Mouse (Mus musculus) hindbrain, postnatal 0 days (tissue): Measurements from ENCODE around the gene Klf17. TPM values are rescaled to one million over a fixed set of nuclear protein-coding genes. Genes with fewer than 3 reads are reported as not detected.

Source experiments
- ATAC-seq: fragments of 200-750 bp; cut with Nextera tagmentation; 2 replicates; pipeline ENCODE4 v1.8.0; 2017; ENCODE audit warnings: mild to moderate bottlenecking, moderate TSS enrichment, moderate library complexity
- DNase-seq: peaks from one replicate; pipeline ENCODE4 v3.0.0-alpha.2; 2015; ENCODE audit warnings: low spot score
- H3K27ac ChIP-seq: fragments of 300-500 bp; sonication (generic); 2 replicates; pipeline ENCODE4 v1.5.1; 2014; ENCODE audit warnings: mild to moderate bottlenecking
- H3K27me3 ChIP-seq: fragments of 300-500 bp; sonication (generic); 2 replicates; pipeline ENCODE4 v1.6.1; 2014; ENCODE audit warnings: low read length, mixed read lengths; ENCODE audit not compliant: insufficient read depth
- H3K36me3 ChIP-seq: fragments of 300-500 bp; sonication (generic); 2 replicates; pipeline ENCODE4 v1.6.1; 2014; ENCODE audit warnings: low read length, mixed read lengths; ENCODE audit not compliant: insufficient read depth
- H3K4me1 ChIP-seq: fragments of 300-500 bp; sonication (generic); 2 replicates; pipeline ENCODE4 v1.6.1; 2014; ENCODE audit warnings: antibody characterized with exemption, low read length, mixed read lengths; ENCODE audit not compliant: insufficient read depth
- H3K4me2 ChIP-seq: fragments of 300-500 bp; sonication (generic); 2 replicates; pipeline ENCODE4 v1.6.1; 2014; ENCODE audit warnings: low read depth, mild to moderate bottlenecking, low read length, moderate library complexity, mixed read lengths
- H3K4me3 ChIP-seq: fragments of 300-500 bp; sonication (generic); 2 replicates; pipeline ENCODE4 v1.5.1; 2014; ENCODE audit warnings: low read length
- H3K9ac ChIP-seq: fragments of 300-500 bp; sonication (generic); replicated peaks from 2 replicates; pipeline ENCODE4 v1.6.1; 2014; ENCODE audit warnings: mild to moderate bottlenecking, low read length, moderate library complexity, mixed read lengths
- H3K9me3 ChIP-seq: fragments of 300-500 bp; sonication (generic); 2 replicates; pipeline ENCODE4 v1.6.1; 2016; ENCODE audit warnings: low read length, mixed read lengths
- CTCF ChIP-seq: IDR thresholded peaks from 2 replicates; pipeline ENCODE4 v1.5.1; 2016; ENCODE audit warnings: antibody characterized with exemption, control low read depth, low read depth
- WGBS: fragments of 180-500 bp; shearing (Covaris S2); extraction: QIAGEN DNeasy Blood & Tissue Kit; methylation state at CpG from one replicate; pipeline ENCODE4 v1.1.7; 2014; 5-methylcytosine and 5-hydroxymethylcytosine counted together
- polyA plus RNA-seq: library from polyadenylated mRNA; unstranded; fragments of >200 nt; fragmentation: Nextera tagmentation; extraction: Ambion mirVana; gene quantifications from 2 replicates; pipeline ENCODE4 v1.2.1, GENCODE M21; 2015
- total RNA-seq: library from RNA; depleted of rRNA; stranded (reverse); fragments of >200 nt; gene quantifications from 2 replicates; pipeline ENCODE4 v1.2.3, GENCODE M21; 2014; rRNA removed

Klf17 gene
- total RNA-seq: not detected in 2 replicates
- polyA plus RNA-seq: not detected in 2 replicates

GRCm38 (mm10) chr4:117765416-117765815, at the start of gene Klf17:
Gene Klf17, minus strand, starts transcription at chr4:117765648.
- Histone ChIP-seq H3K27me3 (no peaks in the 10 kb centered on the region), H3K27ac (no peak within 1 kb of the TSS), H3K9ac (no peak within 1 kb of the TSS), H3K4me1 (no peaks in the 10 kb centered on the region), H3K9me3 (no peaks in the 10 kb centered on the region), H3K36me3 (no peaks in the 10 kb centered on the region), H3K4me3 (no peak within 1 kb of the TSS), H3K4me2 (no peak within 1 kb of the TSS)
- no peak for TF ChIP-seq CTCF
- WGBS: 75% methylated on average over 11 of the region's 12 CpGs
- ATAC-seq (no peak), DNase-seq (no peak)

GRCm38 (mm10) chr4:117814333-117814732, 48.9 kb upstream of the Klf17 start:
- no peak for DNase-seq
- 26% methylated on average over 4 of the region's 4 CpGs for WGBS
- Histone ChIP-seq H3K4me3 (no peak overlapping the region), H3K4me2 (no peak overlapping the region), H3K36me3 (no peaks in the 10 kb centered on the region), H3K27ac (no peak overlapping the region), H3K9me3 (no peaks in the 10 kb centered on the region), H3K4me1 (no peaks in the 10 kb centered on the region), H3K9ac (no peak overlapping the region), H3K27me3 (no peaks in the 10 kb centered on the region)
- TF ChIP-seq CTCF: no peak
- no peak for ATAC-seq

GRCm38 (mm10) chr4:117813591-117814192, 48.2 kb upstream of the Klf17 start:
- no peak overlapping the region for H3K9ac ChIP-seq
- H3K4me3 ChIP-seq: no peak overlapping the region
- no peak for DNase-seq
- no peaks in the 10 kb centered on the region for H3K4me1 ChIP-seq
- ATAC-seq: no peak
- 71% methylated on average over 9 of the region's 9 CpGs for WGBS
- no peaks in the 10 kb centered on the region for H3K27me3 ChIP-seq
- no peaks in the 10 kb centered on the region for H3K9me3 ChIP-seq
- no peak overlapping the region for H3K4me2 ChIP-seq
- no peak for TF ChIP-seq CTCF
- H3K36me3 ChIP-seq: no peaks in the 10 kb centered on the region
- H3K27ac ChIP-seq: no peak overlapping the region

GRCm38 (mm10) chr4:117810933-117811332, 45.5 kb upstream of the Klf17 start:
- ATAC-seq (no peak), DNase-seq (peak; percentile 61)
- peak; percentile 58 for TF ChIP-seq CTCF
- H3K4me1 ChIP-seq: no peaks in the 10 kb centered on the region
- H3K27me3 ChIP-seq: no peaks in the 10 kb centered on the region
- H3K27ac ChIP-seq: no peak overlapping the region
- no peak overlapping the region for H3K4me3 ChIP-seq
- H3K9ac ChIP-seq: no peak overlapping the region
- no peaks in the 10 kb centered on the region for H3K36me3 ChIP-seq
- 54% methylated on average over 2 of the region's 2 CpGs for WGBS
- H3K9me3 ChIP-seq: no peaks in the 10 kb centered on the region
- no peak overlapping the region for H3K4me2 ChIP-seq

GRCm38 (mm10) chr4:117806992-117807391, 41.5 kb upstream of the Klf17 start:
- Histone ChIP-seq H3K4me2 (no peak overlapping the region), H3K36me3 (no peaks in the 10 kb centered on the region), H3K9ac (no peak overlapping the region), H3K27me3 (no peaks in the 10 kb centered on the region), H3K27ac (no peak overlapping the region), H3K4me1 (no peaks in the 10 kb centered on the region), H3K9me3 (no peaks in the 10 kb centered on the region), H3K4me3 (no peak overlapping the region)
- no peak for ATAC-seq
- WGBS: 66% methylated on average over 5 of the region's 5 CpGs
- no peak for TF ChIP-seq CTCF
- DNase-seq: no peak

GRCm38 (mm10) chr4:117799904-117800303, 34.5 kb upstream of the Klf17 start:
- TF ChIP-seq CTCF: no peak
- Histone ChIP-seq H3K9ac (no peak overlapping the region), H3K4me3 (no peak overlapping the region), H3K27me3 (no peaks in the 10 kb centered on the region), H3K36me3 (no peaks in the 10 kb centered on the region), H3K4me1 (no peaks in the 10 kb centered on the region), H3K9me3 (no peaks in the 10 kb centered on the region), H3K4me2 (no peak overlapping the region), H3K27ac (no peak overlapping the region)
- no peak for ATAC-seq
- 82% methylated on average over 6 of the region's 6 CpGs for WGBS
- DNase-seq: no peak

GRCm38 (mm10) chr4:117788308-117788707, 22.9 kb upstream of the Klf17 start:
- WGBS: 60% methylated on average over 10 of the region's 10 CpGs

More at GRCm38 (mm10) chr4:117788308-117788707, 22.9 kb upstream of the Klf17 start:
- Histone ChIP-seq H3K27ac (no peak overlapping the region), H3K27me3 (no peaks in the 10 kb centered on the region), H3K9me3 (no peaks in the 10 kb centered on the region), H3K36me3 (no peaks in the 10 kb centered on the region), H3K4me3 (no peak overlapping the region), H3K4me2 (no peak overlapping the region), H3K9ac (no peak overlapping the region), H3K4me1 (no peaks in the 10 kb centered on the region)
- ATAC-seq (no peak), DNase-seq (no peak)
- TF ChIP-seq CTCF: no peak
